Mouse (Mus musculus): Measurements from ENCODE around the gene Nrxn2. TPM values are rescaled to one million over a fixed set of nuclear protein-coding genes. Genes with fewer than 3 reads are reported as not detected.

Gene Nrxn2
- polyA plus RNA-seq, 1 experiment from 2014 or later: 16.0 TPM

DNA sequence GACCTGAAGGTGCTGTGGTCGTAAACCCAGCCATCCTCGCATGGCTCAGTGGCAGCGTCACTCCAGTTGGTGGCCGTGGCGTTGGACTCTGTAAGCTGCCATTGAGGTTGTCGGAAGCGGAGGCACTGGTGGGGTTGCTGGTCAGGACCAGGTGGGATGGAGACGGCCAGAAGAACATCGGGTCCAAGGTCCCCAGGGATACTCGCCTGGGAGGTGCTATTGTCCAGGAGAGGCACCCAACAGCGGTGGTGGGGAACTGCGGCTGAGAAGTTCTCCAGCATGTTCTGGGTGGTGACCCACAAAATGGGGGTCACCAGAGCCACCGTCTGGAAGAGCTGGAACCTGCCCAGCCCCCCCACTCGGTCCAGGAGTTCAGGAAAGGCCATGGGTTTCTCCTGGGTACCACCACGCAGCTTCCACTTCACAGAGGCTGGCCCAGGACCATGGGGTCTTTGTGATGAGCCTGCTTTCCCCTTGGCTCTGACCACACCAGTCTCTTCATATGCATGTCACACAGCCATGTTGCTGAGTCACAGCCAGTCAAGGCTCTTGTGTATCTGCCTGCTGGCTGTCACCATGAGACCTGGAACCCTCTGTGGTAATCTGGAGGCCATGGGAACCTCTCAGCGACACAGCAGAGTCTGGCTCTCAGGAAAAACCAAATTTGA lies 124.0 kb downstream of the Nrxn2 start, which contains the start of gene Slc22a12:
Gene Slc22a12, minus strand, starts transcription at position 666 of the 668 bp plus-strand sequence.
- 90% methylated on average over 16 of the region's 16 CpGs for WGBS
- Histone ChIP-seq H3K4me3 (no peak within 1 kb of the TSS), H3K9me3 (no peaks in the 10 kb centered on the region), H3K4me2 (replicated peaks) (no peak within 1 kb of the TSS), H3K4me1 (0 out of 2 replicates have a peak, but pooled peaks cover 7% of the 10 kb centered on the region), H3K9ac (replicated peaks) (no peak within 1 kb of the TSS), H3K27me3 (no peaks in the 10 kb centered on the region), H3K27ac (replicated peaks) (no peak within 1 kb of the TSS), H3K36me3 (no peaks in the 10 kb centered on the region)
- ATAC-seq (ENCODE audit: low FRiP score, low read depth): no peak

DNA sequence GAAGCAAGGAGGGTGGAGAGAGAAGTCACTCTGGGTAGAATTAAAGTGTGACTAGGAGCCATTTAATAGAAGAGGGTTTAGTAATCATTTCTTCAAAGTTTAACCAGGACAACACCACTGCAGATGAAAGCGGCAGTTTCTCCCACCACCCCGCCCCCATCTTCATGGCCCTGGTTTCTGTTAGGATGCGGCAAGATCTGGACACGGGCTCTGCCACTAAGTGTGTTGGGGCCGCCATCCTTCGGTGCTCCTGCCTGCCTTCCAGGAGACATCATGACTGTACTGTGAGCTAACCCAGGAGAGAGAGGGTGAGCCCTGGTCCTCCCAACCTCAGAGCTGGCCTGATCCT lies 124.5 kb downstream of the Nrxn2 start:
- Histone ChIP-seq H3K9ac (replicated peaks) (no peak overlapping the region), H3K4me1 (0 out of 2 replicates have a peak, but pooled peaks cover 7% of the 10 kb centered on the region), H3K27ac (replicated peaks) (no peak overlapping the region), H3K27me3 (no peaks in the 10 kb centered on the region), H3K4me3 (no peak overlapping the region), H3K36me3 (no peaks in the 10 kb centered on the region), H3K9me3 (no peaks in the 10 kb centered on the region), H3K4me2 (replicated peaks) (no peak overlapping the region)
- 95% methylated on average over 6 of the region's 6 CpGs for WGBS
- no peak for ATAC-seq (ENCODE audit: low FRiP score, low read depth)

DNA sequence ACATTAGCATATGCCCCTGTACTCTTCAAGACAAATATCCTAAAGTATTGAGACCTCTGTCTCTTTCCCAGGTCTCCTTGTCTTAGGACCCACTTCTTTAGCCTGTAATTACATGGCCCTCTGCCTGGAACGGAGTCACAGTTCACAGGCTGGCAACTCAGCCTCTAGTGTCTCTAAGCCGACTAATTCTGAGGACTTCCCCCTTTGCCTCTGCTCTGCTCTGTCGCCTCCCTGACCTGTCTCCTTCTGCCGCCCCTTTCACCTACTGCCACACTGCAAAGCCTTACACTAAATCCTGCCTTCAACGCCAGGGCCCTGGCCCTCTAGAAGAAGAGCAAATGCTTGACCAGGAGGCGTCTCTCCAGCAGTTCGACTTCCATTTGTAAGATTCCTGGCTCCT lies 125.0 kb downstream of the Nrxn2 start:
- Histone ChIP-seq H3K36me3 (no peaks in the 10 kb centered on the region), H3K4me3 (no peak overlapping the region), H3K4me2 (replicated peaks) (no peak overlapping the region), H3K9me3 (no peaks in the 10 kb centered on the region), H3K4me1 (peaks cover 10% of the 10 kb centered on the region; the same call in 1 of the 2 replicates), H3K27ac (replicated peaks) (no peak overlapping the region), H3K9ac (replicated peaks) (no peak overlapping the region), H3K27me3 (no peaks in the 10 kb centered on the region)
- ATAC-seq (ENCODE audit: low FRiP score, low read depth): no peak
- WGBS: 43% methylated on average over 7 of the region's 7 CpGs

DNA sequence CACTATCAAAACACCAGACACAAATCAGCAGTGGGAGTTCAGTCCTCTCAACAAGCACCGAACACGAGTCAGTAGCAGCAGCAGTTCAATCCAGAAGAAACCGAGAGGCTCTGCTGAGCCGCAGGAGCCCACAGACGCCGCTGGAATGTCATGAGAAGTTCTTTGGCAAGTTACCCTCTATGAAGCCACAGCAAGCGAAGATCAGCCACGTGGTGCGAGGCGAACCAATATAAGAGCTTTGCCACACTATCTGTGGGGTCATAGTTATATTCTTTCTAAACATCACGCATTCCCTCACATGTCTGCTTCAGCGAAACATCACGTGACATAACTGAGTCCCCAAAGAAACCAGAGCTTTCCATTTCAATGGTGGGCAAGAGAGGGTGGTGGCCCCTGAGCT lies 126.2 kb downstream of the Nrxn2 start:
- H3K9me3 ChIP-seq: no peaks in the 10 kb centered on the region
- no peak overlapping the region for H3K4me2 ChIP-seq (replicated peaks)
- 93% methylated on average over 13 of the region's 13 CpGs for WGBS
- no peak overlapping the region for H3K4me3 ChIP-seq
- H3K36me3 ChIP-seq: no peaks in the 10 kb centered on the region
- H3K9ac ChIP-seq (replicated peaks): no peak overlapping the region
- no peaks in the 10 kb centered on the region for H3K27me3 ChIP-seq
- no peak overlapping the region for H3K27ac ChIP-seq (replicated peaks)
- H3K4me1 ChIP-seq: peaks cover 14% of the 10 kb centered on the region; the same call in 1 of the 2 replicates
- no peak for ATAC-seq (ENCODE audit: low FRiP score, low read depth)

DNA sequence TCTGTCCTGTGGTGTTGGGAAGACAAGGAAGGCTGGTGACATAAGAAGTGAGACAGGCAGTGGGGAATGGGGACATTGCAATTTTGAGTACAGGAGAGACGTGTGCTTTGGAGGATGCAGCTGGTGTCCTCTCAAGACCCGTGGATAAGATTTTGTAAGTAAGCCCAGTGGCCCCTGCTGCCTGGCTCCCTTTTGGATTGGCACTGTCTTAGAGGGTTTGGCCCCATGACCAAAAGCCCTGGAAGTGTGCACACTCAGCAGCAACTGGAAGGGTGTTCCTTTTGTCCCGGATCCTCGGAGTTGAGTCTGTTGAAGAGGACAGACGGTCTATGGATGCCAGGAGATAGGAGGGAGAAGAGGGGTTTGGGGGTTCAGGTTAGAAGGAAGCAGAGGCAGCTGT lies 127.0 kb downstream of the Nrxn2 start:
- Histone ChIP-seq H3K4me2 (replicated peaks) (no peak overlapping the region), H3K27me3 (no peaks in the 10 kb centered on the region), H3K27ac (replicated peaks) (no peak overlapping the region), H3K9ac (replicated peaks) (no peak overlapping the region), H3K4me3 (no peak overlapping the region), H3K9me3 (no peaks in the 10 kb centered on the region), H3K36me3 (no peaks in the 10 kb centered on the region), H3K4me1 (peaks cover 14% of the 10 kb centered on the region; the same call in 1 of the 2 replicates)
- WGBS: 91% methylated on average over 5 of the region's 5 CpGs
- ATAC-seq (ENCODE audit: low FRiP score, low read depth): no peak

DNA sequence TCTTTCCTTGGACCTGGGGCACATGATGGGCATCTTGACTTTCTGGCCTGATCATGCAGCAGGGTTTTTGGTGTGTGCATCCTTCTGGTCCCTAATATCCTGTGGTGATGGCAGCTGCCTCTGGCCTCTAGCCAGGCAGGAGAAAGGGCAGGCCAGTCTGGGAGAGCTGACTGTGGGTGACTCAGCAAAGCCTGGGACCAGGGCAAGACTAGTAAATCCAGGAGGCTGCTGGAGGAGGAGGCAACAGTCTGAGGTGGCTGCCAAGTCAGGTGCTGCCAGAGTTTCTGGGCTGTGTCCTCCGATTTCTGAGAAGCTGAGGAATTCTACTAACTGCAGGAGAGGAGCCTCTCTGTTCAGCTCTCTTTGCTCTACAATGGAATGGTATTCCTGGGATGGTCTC lies 127.6 kb downstream of the Nrxn2 start:
- Histone ChIP-seq H3K9ac (replicated peaks) (no peak overlapping the region), H3K36me3 (no peaks in the 10 kb centered on the region), H3K9me3 (no peaks in the 10 kb centered on the region), H3K4me1 (peaks cover 14% of the 10 kb centered on the region; the same call in 1 of the 2 replicates), H3K27ac (replicated peaks) (no peak overlapping the region), H3K4me2 (replicated peaks) (no peak overlapping the region), H3K4me3 (no peak overlapping the region), H3K27me3 (no peaks in the 10 kb centered on the region)
- WGBS: 75% methylated on average over 1 of the region's 1 CpGs
- ATAC-seq (ENCODE audit: low FRiP score, low read depth): no peak

DNA sequence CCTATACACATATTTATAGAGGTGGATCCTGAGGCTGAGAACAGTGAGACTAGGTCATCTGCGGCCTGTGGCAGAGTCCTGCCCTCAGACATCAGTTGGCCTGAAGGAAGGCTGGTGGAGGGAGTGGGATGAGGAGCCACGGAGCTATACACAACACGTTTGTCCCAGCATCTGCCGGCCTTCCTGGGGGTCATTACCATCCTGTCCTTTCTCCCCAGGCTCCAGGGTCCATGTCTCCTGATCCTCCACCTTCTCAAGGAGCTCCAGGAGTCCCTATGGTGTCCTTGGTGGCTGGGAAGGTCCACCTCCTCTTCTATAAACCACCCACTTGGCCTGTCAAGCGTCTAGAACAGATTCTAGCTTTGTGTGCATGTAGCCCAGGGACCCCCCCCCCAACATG lies 129.3 kb downstream of the Nrxn2 start:
- no peak overlapping the region for H3K27ac ChIP-seq (replicated peaks)
- H3K4me2 ChIP-seq (replicated peaks): no peak overlapping the region
- H3K9ac ChIP-seq (replicated peaks): no peak overlapping the region
- peaks cover 14% of the 10 kb centered on the region; the same call in 1 of the 2 replicates for H3K4me1 ChIP-seq
- ATAC-seq (ENCODE audit: low FRiP score, low read depth): no peak
- no peaks in the 10 kb centered on the region for H3K36me3 ChIP-seq
- no peaks in the 10 kb centered on the region for H3K9me3 ChIP-seq
- WGBS: 75% methylated on average over 5 of the region's 5 CpGs
- H3K4me3 ChIP-seq: no peak overlapping the region
- H3K27me3 ChIP-seq: no peaks in the 10 kb centered on the region

DNA sequence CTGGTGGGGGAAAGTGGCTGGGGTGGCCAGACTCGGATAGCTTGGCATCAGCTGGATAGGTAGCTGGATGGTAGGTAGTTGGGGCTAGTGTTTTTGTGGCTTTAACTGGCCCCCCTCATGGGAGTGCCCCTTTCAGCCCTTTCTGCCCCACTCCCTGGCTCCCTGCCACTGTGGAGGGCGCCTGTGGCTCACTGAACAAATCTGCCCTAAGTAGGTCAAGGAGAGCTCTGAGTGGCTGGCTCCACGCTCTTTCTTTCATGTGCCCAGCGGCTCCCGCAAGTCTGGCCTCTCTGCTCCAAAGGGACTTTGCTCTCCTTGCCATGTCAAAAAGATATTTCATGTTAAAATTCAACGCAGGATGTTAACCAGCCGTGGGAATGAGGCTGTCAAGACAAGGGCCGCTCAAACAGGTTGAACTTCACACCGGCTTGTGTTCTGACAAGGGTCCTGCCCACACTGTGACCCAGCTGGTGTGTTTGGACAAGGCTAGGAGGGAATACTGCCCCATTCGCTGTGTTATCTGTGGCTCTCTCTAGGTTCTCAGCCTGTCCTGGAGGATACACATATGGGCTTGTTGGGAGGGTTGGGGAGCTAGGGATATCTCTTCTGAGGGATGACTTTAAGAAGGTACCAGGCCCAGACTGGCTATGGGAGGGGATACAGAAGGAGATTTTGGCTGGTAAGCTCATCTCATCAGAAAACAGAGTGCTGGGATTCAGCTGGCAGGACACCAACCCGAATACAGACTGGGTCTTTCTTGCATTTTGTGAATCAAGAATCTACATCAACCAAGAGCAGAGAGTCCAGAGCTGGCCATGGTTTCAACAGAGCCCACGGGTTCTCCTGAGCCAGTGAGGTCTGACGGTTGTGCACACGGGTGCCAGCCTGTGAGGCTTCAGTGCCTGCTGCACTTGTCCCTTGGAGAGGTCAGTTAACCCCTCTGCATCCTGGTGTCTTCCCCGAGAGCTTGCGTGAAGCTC lies 130.2 kb downstream of the Nrxn2 start:
- H3K4me3 ChIP-seq: no peak overlapping the region
- WGBS: 78% methylated on average over 16 of the region's 16 CpGs
- H3K4me2 ChIP-seq (replicated peaks): no peak overlapping the region
- H3K9me3 ChIP-seq: no peaks in the 10 kb centered on the region
- no peaks in the 10 kb centered on the region for H3K36me3 ChIP-seq
- H3K9ac ChIP-seq (replicated peaks): no peak overlapping the region
- ATAC-seq (ENCODE audit: low FRiP score, low read depth): no peak
- H3K27me3 ChIP-seq: no peaks in the 10 kb centered on the region
- H3K4me1 ChIP-seq: peaks cover 6% of the 10 kb centered on the region; the same call in 1 of the 2 replicates
- no peak overlapping the region for H3K27ac ChIP-seq (replicated peaks)

DNA sequence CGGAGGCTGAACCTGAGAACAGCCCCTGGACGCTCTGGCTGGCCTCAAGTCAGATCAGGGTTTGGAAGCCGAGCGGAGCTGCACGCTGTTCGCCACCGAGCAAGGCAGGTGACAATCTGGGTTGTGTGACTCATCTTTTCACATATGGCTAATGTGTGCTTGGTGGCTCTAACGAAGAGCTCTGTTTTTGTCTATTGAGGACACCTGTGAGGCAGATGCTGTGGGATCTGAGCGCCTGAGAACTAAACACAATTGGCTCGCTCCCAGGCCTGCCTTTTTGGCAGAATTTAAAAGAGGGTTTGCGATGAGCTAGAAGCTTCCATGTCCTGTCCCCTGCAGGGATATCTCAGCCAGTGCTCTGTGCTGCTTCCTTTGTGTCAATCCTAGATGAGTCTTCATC lies 131.0 kb downstream of the Nrxn2 start:
- Histone ChIP-seq H3K36me3 (no peaks in the 10 kb centered on the region), H3K9ac (replicated peaks) (no peak overlapping the region), H3K27me3 (no peaks in the 10 kb centered on the region), H3K4me3 (no peak overlapping the region), H3K4me2 (replicated peaks) (no peak overlapping the region), H3K27ac (replicated peaks) (no peak overlapping the region), H3K4me1 (peaks cover 6% of the 10 kb centered on the region; the same call in 1 of the 2 replicates), H3K9me3 (no peaks in the 10 kb centered on the region)
- no peak for ATAC-seq (ENCODE audit: low FRiP score, low read depth)
- WGBS: 78% methylated on average over 11 of the region's 11 CpGs

DNA sequence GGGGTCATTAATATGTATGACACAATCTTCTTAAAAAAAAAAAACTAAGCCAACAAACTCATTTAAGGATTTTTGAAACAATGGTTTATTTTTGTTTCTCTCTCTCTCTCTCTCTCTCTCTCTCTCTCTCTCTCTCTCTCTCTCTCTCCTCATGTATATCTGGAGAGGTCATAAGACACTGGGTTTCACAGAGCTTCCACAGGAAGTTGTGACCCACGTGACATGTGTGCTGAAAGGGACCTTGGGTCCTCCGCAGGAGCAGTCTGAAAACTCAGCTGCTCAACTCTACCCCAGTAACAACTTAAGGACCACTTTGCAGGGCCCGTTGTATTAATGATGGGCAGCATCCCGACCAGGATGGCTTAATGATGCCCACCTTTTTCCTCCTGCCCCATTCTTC lies 132.7 kb downstream of the Nrxn2 start:
- H3K9me3 ChIP-seq: no peaks in the 10 kb centered on the region
- H3K27me3 ChIP-seq: no peaks in the 10 kb centered on the region
- peaks cover 6% of the 10 kb centered on the region; the same call in 1 of the 2 replicates for H3K4me1 ChIP-seq
- H3K4me2 ChIP-seq (replicated peaks): no peak overlapping the region
- ATAC-seq (ENCODE audit: low FRiP score, low read depth): no peak
- H3K27ac ChIP-seq (replicated peaks): no peak overlapping the region
- no peak overlapping the region for H3K4me3 ChIP-seq
- WGBS: 80% methylated on average over 4 of the region's 4 CpGs
- no peaks in the 10 kb centered on the region for H3K36me3 ChIP-seq
- no peak overlapping the region for H3K9ac ChIP-seq (replicated peaks)

DNA sequence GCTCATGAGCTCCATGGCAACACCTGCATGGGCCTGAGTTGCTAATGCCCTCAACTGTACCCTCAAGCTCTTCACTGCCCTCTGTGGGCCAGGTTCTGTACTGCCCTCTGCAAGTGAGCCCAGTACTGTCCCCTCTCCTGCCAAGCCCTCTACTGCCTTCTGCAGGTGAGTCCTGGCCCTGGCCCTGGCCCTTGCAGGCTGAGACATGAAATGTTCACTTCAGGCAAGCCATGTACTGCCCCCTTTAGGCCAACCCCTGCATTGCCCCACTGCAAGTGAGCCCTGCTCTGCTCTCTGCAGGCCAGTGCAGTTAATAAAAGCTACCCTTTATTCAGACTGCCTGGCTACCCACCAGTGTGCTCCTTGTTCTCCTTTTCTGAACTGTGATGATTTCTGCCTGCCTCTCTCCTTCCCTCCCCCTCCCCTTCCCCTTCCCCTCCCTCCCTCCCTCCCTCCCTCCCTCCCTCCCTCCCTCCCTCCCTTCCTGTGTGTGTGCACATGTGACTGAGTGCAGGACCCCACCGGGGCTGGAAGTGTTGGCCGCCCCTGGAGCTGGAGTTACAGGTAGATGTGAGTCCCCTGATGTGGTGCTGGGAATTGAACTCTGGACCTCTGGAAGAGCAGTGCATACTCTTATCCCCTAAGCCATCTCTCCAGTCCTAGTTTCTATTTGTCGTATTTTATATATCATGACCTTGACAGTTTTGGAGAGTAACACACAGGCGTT lies 133.9 kb downstream of the Nrxn2 start:
- no peaks in the 10 kb centered on the region for H3K9me3 ChIP-seq
- no peak overlapping the region for H3K4me3 ChIP-seq
- H3K4me1 ChIP-seq: peaks cover 11% of the 10 kb centered on the region; the same call in 1 of the 2 replicates
- ATAC-seq (ENCODE audit: low FRiP score, low read depth): no peak
- H3K27ac ChIP-seq (replicated peaks): no peak overlapping the region
- H3K9ac ChIP-seq (replicated peaks): no peak overlapping the region
- H3K4me2 ChIP-seq (replicated peaks): no peak overlapping the region
- no peaks in the 10 kb centered on the region for H3K27me3 ChIP-seq
- no peaks in the 10 kb centered on the region for H3K36me3 ChIP-seq
- 87% methylated on average over 4 of the region's 4 CpGs for WGBS

Data from midbrain, embryonic 12.5 days (tissue).